Mouse (Mus musculus) forebrain, postnatal 0 days (tissue): ENCODE results near the gene Tbxa2r. TPM values are rescaled to one million over a fixed set of nuclear protein-coding genes. Genes with fewer than 3 reads are reported as not detected.

Source experiments
- ATAC-seq: fragments of 200-750 bp; cut with Nextera tagmentation; 2 replicates; pipeline ENCODE4 v1.8.0; 2017; ENCODE audit warnings: mild to moderate bottlenecking, moderate library complexity
- DNase-seq: peaks from one replicate; pipeline ENCODE4 v3.0.0-alpha.2; 2015
- H3K27ac ChIP-seq: fragments of 300-500 bp; sonication (generic); 2 replicates; pipeline ENCODE4 v1.5.1; 2014; ENCODE audit warnings: low read depth, mild to moderate bottlenecking, antibody characterized with exemption, low read length, moderate library complexity, mixed read lengths
- H3K27me3 ChIP-seq: fragments of 300-500 bp; sonication (generic); 2 replicates; pipeline ENCODE4 v1.6.1; 2014; ENCODE audit warnings: mild to moderate bottlenecking, low read length, mixed read lengths; ENCODE audit not compliant: insufficient read depth
- H3K36me3 ChIP-seq: fragments of 300-500 bp; sonication (generic); 2 replicates; pipeline ENCODE4 v1.6.1; 2014; ENCODE audit warnings: mild to moderate bottlenecking, moderate library complexity; ENCODE audit not compliant: insufficient read depth
- H3K4me1 ChIP-seq: fragments of 300-500 bp; sonication (generic); 2 replicates; pipeline ENCODE4 v1.6.1; 2014; ENCODE audit warnings: antibody characterized with exemption; ENCODE audit not compliant: insufficient read depth
- H3K4me2 ChIP-seq: fragments of 300-500 bp; sonication (generic); 2 replicates; pipeline ENCODE4 v1.6.1; 2014; ENCODE audit warnings: low read depth, mild to moderate bottlenecking, moderate library complexity
- H3K4me3 ChIP-seq: fragments of 300-500 bp; sonication (generic); 2 replicates; pipeline ENCODE4 v1.5.1; 2014; ENCODE audit warnings: low read depth, low read length, mixed read lengths
- H3K9ac ChIP-seq: fragments of 300-500 bp; sonication (generic); 2 replicates; pipeline ENCODE4 v1.6.1; 2014; ENCODE audit warnings: mild to moderate bottlenecking
- H3K9me3 ChIP-seq: fragments of 300-500 bp; sonication (generic); 2 replicates; pipeline ENCODE4 v1.6.1; 2016; ENCODE audit warnings: low read length
- CTCF ChIP-seq: sonication (generic); IDR thresholded peaks from 2 replicates; pipeline ENCODE4 v1.5.1; 2016; ENCODE audit warnings: antibody characterized with exemption, control low read depth, low read depth
- WGBS: fragments of 180-500 bp; shearing (Covaris S2); extraction: QIAGEN DNeasy Blood & Tissue Kit; methylation state at CpG from one replicate; pipeline ENCODE4 v1.1.7; 2014; 5-methylcytosine and 5-hydroxymethylcytosine counted together
- polyA plus RNA-seq: library from polyadenylated mRNA; unstranded; fragments of >200 nt; fragmentation: Nextera tagmentation; extraction: Ambion mirVana; gene quantifications from 2 replicates; pipeline ENCODE4 v1.2.1, GENCODE M21; 2015
- total RNA-seq: library from RNA; depleted of rRNA; stranded (reverse); fragments of >200 nt; gene quantifications from 2 replicates; pipeline ENCODE4 v1.2.3, GENCODE M21; 2014; rRNA removed

The Tbxa2r gene
- total RNA-seq (2.4 and 3.9 TPM in 2 replicates), polyA plus RNA-seq (3.3 and 3.4 TPM in 2 replicates)

DNA sequence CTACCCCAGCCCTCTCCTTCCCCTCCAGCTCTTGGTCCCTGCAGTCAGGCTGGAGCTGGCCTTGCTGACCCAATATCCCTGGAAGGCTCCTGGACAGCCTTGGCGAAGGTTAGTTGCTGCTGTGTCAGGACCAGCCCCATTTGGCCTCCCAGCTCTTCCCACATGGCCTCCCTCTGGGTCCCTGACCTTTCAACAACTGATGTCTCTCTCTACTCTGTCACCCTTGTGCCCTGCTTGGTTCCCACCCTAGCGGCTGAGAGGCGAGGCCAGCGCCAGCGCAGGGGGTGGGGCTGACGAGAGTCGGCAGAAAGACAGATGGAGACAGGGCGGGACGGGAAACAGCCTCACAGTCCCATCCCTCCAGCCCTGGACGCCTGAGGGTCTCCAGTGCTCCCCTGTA, at the start of gene Tbxa2r:
Gene Tbxa2r, plus strand, starts transcription at position 346 of the 400 bp plus-strand sequence.
- no peak for TF ChIP-seq CTCF
- no peak for DNase-seq
- Histone ChIP-seq H3K4me1 (no peaks in the 10 kb centered on the region), H3K27me3 (no peaks in the 10 kb centered on the region), H3K4me2 (no peak within 1 kb of the TSS), H3K9me3 (no peaks in the 10 kb centered on the region), H3K27ac (no peak within 1 kb of the TSS), H3K9ac (no peak within 1 kb of the TSS), H3K36me3 (peaks cover 44% of the 10 kb centered on the region), H3K4me3 (no peak within 1 kb of the TSS)
- ATAC-seq: no peak
- WGBS: 32% methylated on average over 10 of the region's 10 CpGs

DNA sequence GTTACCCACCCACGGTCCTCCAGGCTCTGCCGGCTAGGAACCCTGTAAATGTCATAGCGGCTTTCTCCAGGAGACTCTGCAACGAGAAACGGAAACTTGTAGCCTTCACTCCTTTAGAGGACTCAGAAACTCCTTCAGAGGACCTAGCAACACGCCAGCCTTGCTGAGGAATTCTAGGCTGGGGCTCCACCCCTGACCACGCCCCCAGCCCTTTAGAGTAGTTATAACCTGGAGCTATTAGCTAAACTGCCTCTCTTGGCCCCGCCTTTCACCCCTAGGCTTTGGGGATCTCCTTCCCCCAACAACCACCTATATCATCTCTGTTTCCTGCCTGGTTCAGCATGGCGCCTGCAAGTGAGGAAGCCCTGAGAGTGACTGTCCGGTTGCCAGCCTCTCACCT, 49.0 kb upstream of the Tbxa2r start:
- no peaks in the 10 kb centered on the region for H3K9me3 ChIP-seq
- ATAC-seq (no peak), DNase-seq (no peak)
- WGBS: 52% methylated on average over 10 of the region's 10 CpGs
- no peak for TF ChIP-seq CTCF
- H3K4me3 ChIP-seq: no peak overlapping the region
- H3K27me3 ChIP-seq: no peaks in the 10 kb centered on the region
- no peaks in the 10 kb centered on the region for H3K4me1 ChIP-seq
- no peaks in the 10 kb centered on the region for H3K36me3 ChIP-seq
- no peak overlapping the region for H3K9ac ChIP-seq
- no peak overlapping the region for H3K27ac ChIP-seq
- no peak overlapping the region for H3K4me2 ChIP-seq

DNA sequence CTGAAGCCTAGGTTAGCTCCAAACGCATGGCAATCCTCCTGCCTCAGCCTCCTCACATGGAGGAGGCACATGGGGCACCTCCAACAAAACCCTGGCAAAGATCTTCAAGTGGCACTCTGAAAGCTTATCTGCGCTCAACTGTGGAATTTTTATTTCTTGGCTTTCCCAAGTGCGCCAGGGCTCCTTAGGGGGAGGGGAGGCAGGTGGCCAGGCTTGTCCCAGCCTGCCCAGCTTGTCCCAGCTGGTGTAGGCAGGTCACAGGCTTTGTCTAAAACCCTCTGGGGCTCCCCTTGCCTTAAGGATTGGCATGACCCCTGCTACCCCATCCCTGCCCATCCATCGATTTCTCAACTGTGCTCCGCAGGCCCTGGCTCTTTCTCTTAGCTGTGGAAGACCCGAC, 44.3 kb upstream of the Tbxa2r start:
- ATAC-seq: no peak
- Histone ChIP-seq H3K4me2 (no peak overlapping the region), H3K9me3 (no peaks in the 10 kb centered on the region), H3K27ac (no peak overlapping the region), H3K27me3 (no peaks in the 10 kb centered on the region), H3K36me3 (no peaks in the 10 kb centered on the region), H3K4me1 (no peaks in the 10 kb centered on the region), H3K4me3 (no peak overlapping the region), H3K9ac (no peak overlapping the region)
- WGBS: 67% methylated on average over 6 of the region's 6 CpGs
- DNase-seq: no peak
- no peak for TF ChIP-seq CTCF

DNA sequence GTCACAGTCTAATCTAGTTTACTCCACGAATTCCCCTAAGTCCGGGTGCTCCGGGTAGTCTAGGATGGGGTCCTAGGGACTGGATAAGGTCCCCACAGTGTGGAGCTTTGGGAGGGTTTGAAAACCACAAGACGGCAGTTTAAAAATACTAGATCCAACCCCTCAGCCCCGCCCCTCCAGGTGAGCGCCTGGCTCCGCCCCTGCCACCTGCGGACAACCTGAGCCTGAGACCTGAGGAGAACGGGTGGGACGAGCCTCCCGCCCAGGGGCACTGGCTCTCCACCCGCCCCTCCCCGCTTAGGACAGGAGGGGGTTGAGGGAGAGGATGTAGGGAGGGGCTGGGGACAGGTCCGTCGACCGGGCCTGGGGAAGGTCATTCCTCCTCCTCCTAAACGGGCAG, 43.8 kb upstream of the Tbxa2r start:
- H3K9ac ChIP-seq: no peak overlapping the region
- no peaks in the 10 kb centered on the region for H3K36me3 ChIP-seq
- H3K4me2 ChIP-seq: peak overlapping the region; percentile 82
- H3K4me3 ChIP-seq: peak overlapping the region; percentile 52
- ATAC-seq: no peak
- H3K27ac ChIP-seq: no peak overlapping the region
- TF ChIP-seq CTCF: no peak
- DNase-seq: no peak
- no peaks in the 10 kb centered on the region for H3K9me3 ChIP-seq
- whole genome bisulfite sequencing: 16% methylated on average over 17 of the region's 17 CpGs
- no peaks in the 10 kb centered on the region for H3K4me1 ChIP-seq
- no peaks in the 10 kb centered on the region for H3K27me3 ChIP-seq

DNA sequence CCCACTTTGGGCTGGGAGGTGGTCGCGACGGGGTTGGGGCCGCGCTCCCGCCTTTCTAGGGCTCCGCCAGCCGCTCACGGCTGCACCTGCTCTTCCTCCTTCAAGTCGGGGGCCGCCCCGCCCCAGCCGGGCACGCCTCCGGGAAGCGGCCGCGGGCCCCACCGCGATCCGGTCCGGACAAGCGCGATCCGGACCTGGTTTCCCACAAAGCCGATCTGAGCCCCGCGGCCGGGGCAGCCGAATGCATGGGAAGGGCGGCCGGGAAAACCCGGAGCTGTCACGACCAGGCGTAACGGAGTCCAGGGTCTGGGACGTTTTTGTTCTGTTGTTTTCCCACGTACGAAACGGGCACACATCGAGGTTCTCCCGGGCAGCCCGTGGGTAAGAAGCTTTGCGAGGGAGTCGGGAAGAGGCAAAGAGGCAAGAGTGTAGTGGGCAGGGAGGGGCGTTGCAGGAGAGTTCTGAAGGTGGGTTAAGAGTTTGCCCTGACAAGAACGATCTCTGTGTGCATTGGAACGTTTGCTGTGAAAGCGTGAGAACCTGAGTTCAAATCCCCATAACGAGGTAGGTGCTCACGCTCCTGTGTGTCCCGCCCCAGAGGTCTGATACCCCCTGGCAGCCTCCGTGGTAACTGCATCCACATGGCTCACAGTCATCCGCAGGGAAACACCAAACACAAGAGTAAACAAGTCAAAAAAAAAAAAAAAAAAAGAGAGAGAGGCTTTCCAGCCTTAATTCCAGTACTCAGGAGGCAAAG, 42.7 kb upstream of the Tbxa2r start:
- no peaks in the 10 kb centered on the region for H3K9me3 ChIP-seq
- DNase-seq (peak; percentile 94), ATAC-seq (peak; percentile 89)
- H3K4me3 ChIP-seq: peak overlapping the region; percentile 52
- WGBS: 1% methylated on average over 54 of the region's 54 CpGs
- H3K27me3 ChIP-seq: no peaks in the 10 kb centered on the region
- no peaks in the 10 kb centered on the region for H3K4me1 ChIP-seq
- peak overlapping the region; percentile 82 for H3K4me2 ChIP-seq
- peak overlapping the region; percentile 54 for H3K9ac ChIP-seq
- no peaks in the 10 kb centered on the region for H3K36me3 ChIP-seq
- H3K27ac ChIP-seq: no peak overlapping the region
- TF ChIP-seq CTCF: peak; percentile 10; the same call in 1 of the 2 replicates

DNA sequence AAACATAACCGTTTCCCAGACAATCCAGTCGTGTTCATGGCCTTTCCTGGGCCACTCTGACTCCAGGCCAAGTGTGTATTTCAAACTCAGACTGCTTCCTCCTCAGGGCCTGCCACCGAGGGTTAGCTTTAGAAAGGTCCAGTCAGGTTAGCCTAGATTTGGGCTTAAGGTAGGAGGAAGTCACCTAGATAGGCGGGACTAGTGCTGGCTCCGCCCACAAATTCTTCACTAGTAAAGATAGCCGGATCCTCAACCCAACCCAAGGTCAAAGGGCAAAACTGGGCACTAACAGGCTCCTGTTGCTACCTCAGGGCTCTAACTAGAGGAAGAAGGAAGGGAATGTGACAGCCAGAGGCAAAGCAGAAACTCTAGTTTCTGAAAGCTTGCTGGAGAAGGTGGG, 41.9 kb upstream of the Tbxa2r start:
- no peak overlapping the region for H3K4me2 ChIP-seq
- H3K27me3 ChIP-seq: no peaks in the 10 kb centered on the region
- no peak for DNase-seq
- H3K9ac ChIP-seq: no peak overlapping the region
- 44% methylated on average over 6 of the region's 6 CpGs for WGBS
- no peak for TF ChIP-seq CTCF
- H3K9me3 ChIP-seq: no peaks in the 10 kb centered on the region
- H3K36me3 ChIP-seq: no peaks in the 10 kb centered on the region
- H3K27ac ChIP-seq: no peak overlapping the region
- no peak overlapping the region for H3K4me3 ChIP-seq
- H3K4me1 ChIP-seq: no peaks in the 10 kb centered on the region
- ATAC-seq: no peak

DNA sequence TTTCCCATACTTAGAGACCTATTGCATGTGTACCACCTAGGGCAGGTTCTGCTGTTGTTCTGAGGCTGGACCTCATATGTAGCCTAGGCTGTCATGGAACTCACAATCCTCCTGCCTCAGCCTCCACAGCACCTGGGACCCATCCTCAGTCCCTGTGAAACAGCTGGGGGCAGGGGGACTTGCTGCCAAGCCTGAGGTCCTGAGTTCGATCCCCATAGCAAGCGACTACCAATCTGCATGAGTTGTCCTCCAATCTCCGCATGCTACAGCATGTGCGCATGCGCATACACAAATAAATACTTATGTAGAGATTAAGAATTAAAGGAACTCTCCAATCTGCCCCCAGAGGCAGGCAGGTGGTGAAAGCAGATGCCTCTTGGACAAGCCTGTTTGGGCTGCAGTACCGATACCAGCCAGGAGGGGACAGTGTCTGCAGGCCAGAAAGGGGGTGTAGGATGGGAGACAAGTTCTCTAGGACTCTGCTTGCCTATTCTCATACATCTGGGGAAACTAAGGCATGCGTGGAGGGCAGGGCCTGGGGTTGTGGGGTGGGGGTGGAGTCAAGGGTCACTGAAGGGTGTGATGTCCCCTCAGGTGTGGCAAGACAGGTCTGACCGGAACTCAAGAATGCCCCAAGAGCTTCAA, 40.9 kb upstream of the Tbxa2r start:
- peak; percentile 79 for TF ChIP-seq CTCF
- Histone ChIP-seq H3K4me3 (no peak overlapping the region), H3K4me2 (no peak overlapping the region), H3K9me3 (no peaks in the 10 kb centered on the region), H3K36me3 (no peaks in the 10 kb centered on the region), H3K4me1 (no peaks in the 10 kb centered on the region), H3K27ac (no peak overlapping the region), H3K9ac (no peak overlapping the region), H3K27me3 (no peaks in the 10 kb centered on the region)
- WGBS: 65% methylated on average over 8 of the region's 8 CpGs
- DNase-seq (no peak), ATAC-seq (no peak)
